Mouse (Mus musculus) intestine, postnatal 0 days (tissue): ENCODE results near the gene St5. TPM values are rescaled to one million over a fixed set of nuclear protein-coding genes. Genes with fewer than 3 reads are reported as not detected.
A peak's percentile ranks its signal among the peaks of the same experiment; 100 is the strongest.

Experiments
- ATAC-seq: fragments of 200-750 bp; cut with Nextera tagmentation; 2 replicates; pipeline ENCODE4 v1.8.0; 2017; ENCODE audit warnings: mild to moderate bottlenecking, moderate TSS enrichment, moderate library complexity
- H3K27ac ChIP-seq: fragments of 300-500 bp; sonication (generic); 2 replicates; pipeline ENCODE4 v1.5.1; 2014; ENCODE audit warnings: mild to moderate bottlenecking, low read depth, low read length, moderate library complexity
- H3K27me3 ChIP-seq: fragments of 300-500 bp; sonication (generic); replicated peaks from 2 replicates; pipeline ENCODE4 v1.6.1; 2014; ENCODE audit warnings: low read length, mixed read lengths; ENCODE audit not compliant: control insufficient read depth, insufficient read depth
- H3K36me3 ChIP-seq: fragments of 300-500 bp; sonication (generic); 2 replicates; pipeline ENCODE4 v1.6.1; 2014; ENCODE audit warnings: mild to moderate bottlenecking, moderate library complexity; ENCODE audit not compliant: control insufficient read depth, insufficient read depth
- H3K4me1 ChIP-seq: fragments of 300-500 bp; sonication (generic); replicated peaks from 2 replicates; pipeline ENCODE4 v1.6.1; 2014; ENCODE audit warnings: antibody characterized with exemption, low read length, mixed read lengths; ENCODE audit not compliant: control insufficient read depth, insufficient read depth
- H3K4me2 ChIP-seq: fragments of 300-500 bp; sonication (generic); replicated peaks from 2 replicates; pipeline ENCODE4 v1.6.1; 2014; ENCODE audit warnings: low read depth, mild to moderate bottlenecking, moderate library complexity
- H3K4me3 ChIP-seq: fragments of 300-500 bp; sonication (generic); 2 replicates; pipeline ENCODE4 v1.5.1; 2014; ENCODE audit warnings: low read depth, low read length
- H3K9ac ChIP-seq: fragments of 300-500 bp; sonication (generic); 2 replicates; pipeline ENCODE4 v1.6.1; 2014; ENCODE audit warnings: mild to moderate bottlenecking, low read depth, low read length
- H3K9me3 ChIP-seq: fragments of 300-500 bp; sonication (generic); 2 replicates; pipeline ENCODE4 v1.6.1; 2016; ENCODE audit warnings: mixed run types; ENCODE audit not compliant: control insufficient read depth
- CTCF ChIP-seq: sonication (generic); IDR thresholded peaks from 2 replicates; pipeline ENCODE4 v1.5.1; 2016; ENCODE audit warnings: low read depth, mild to moderate bottlenecking, control low read depth, antibody characterized with exemption, moderate library complexity
- WGBS: fragments of 180-500 bp; shearing (Covaris S2); extraction: QIAGEN DNeasy Blood & Tissue Kit; methylation state at CpG from one replicate; pipeline ENCODE4 v1.1.7; 2014; 5-methylcytosine and 5-hydroxymethylcytosine counted together
- polyA plus RNA-seq: library from polyadenylated mRNA; unstranded; fragments of >200 nt; fragmentation: Nextera tagmentation; extraction: Ambion mirVana; gene quantifications from 2 replicates; pipeline ENCODE4 v1.2.1, GENCODE M21; 2015

Gene St5
- polyA plus RNA-seq, 1 experiment from 2014 or later: 46.7 TPM

- WGBS: 68% methylated on average over 2 of the region's 2 CpGs
- no peaks in the 10 kb centered on the region for H3K27me3 ChIP-seq
- TF ChIP-seq CTCF: no peak
- ATAC-seq: no peak
- no peak overlapping the region for H3K4me3 ChIP-seq
- no peak overlapping the region for H3K9ac ChIP-seq
- H3K9me3 ChIP-seq: no peaks in the 10 kb centered on the region
- H3K4me2 ChIP-seq: no peak overlapping the region
- peaks cover 3% of the 10 kb centered on the region for H3K36me3 ChIP-seq
- peaks cover 11% of the 10 kb centered on the region; the same call in 1 of the 2 replicates for H3K4me1 ChIP-seq
- H3K27ac ChIP-seq: peak overlapping the region; percentile 46; the same call in 1 of the 2 replicates
Measured at GRCm38 (mm10) chr7:109578880-109579584, 124.4 kb downstream of the St5 start.

DNA sequence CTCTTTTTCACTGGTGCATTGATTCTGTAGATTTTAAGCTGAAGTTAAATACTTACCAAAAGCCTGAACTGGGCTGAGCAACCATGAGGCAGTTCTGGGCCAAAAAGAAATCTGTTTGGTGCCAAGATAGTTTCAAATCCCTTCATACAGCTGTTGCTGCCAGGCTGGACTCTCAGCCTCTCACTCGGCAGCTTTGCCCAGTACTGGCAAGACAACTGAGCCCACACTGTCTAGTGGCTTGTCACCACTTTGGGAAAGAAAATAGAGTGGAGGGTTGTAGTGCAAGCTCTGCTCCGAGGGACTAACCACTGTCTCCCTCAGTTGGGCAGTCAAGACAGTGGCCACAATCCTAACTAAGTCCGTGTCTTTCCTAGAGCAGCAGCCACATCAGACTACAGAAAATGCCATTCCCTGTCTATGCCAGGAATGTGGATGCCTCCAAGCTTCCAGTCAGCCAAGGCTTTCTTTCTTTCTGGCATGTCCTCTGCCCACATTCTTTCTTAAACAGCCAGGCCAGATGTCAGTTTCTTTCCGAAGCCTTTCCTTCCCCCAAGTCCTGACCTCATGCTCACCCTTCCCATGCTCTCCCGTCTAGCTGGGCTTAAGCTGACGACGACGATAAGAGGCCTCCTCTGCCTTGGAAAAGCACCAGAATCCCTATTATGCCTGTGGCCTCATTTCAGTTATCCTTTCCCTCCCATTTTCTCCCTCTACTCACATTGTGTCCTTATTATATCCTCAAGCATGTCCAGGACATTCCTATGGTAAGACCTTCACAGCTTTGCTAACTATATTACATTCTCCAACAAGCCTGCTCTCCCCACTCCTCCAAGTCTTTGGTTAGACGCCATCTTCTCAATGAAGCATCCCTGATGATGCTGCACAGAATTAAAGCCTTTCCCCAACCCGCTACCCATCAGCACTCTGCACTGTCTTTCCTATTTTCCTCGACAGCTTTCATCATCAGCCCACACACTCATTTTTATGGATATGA is 126.8 kb downstream of the St5 start:
- Histone ChIP-seq H3K4me2 (no peak overlapping the region), H3K9ac (no peak overlapping the region), H3K9me3 (no peaks in the 10 kb centered on the region), H3K27me3 (no peaks in the 10 kb centered on the region), H3K27ac (peak overlapping the region; percentile 57; the same call in 1 of the 2 replicates), H3K4me1 (peaks cover 11% of the 10 kb centered on the region; the same call in 1 of the 2 replicates), H3K36me3 (peaks cover 6% of the 10 kb centered on the region), H3K4me3 (no peak overlapping the region)
- ATAC-seq: no peak
- WGBS: 50% methylated on average over 11 of the region's 11 CpGs
- no peak for TF ChIP-seq CTCF

GRCm38 (mm10) chr7:109574166-109574565 is 129.2 kb downstream of the St5 start:
- H3K9ac ChIP-seq: no peak overlapping the region
- H3K27ac ChIP-seq: no peak overlapping the region
- no peak for TF ChIP-seq CTCF
- H3K9me3 ChIP-seq: no peaks in the 10 kb centered on the region
- H3K4me1 ChIP-seq: peaks cover 8% of the 10 kb centered on the region; the same call in 1 of the 2 replicates
- no peak for ATAC-seq
- no peaks in the 10 kb centered on the region for H3K27me3 ChIP-seq
- 87% methylated on average over 7 of the region's 7 CpGs for WGBS
- no peak overlapping the region for H3K4me2 ChIP-seq
- H3K36me3 ChIP-seq: peaks cover 16% of the 10 kb centered on the region
- no peak overlapping the region for H3K4me3 ChIP-seq

GRCm38 (mm10) chr7:109568391-109568892 is 135.0 kb downstream of the St5 start:
- H3K9ac ChIP-seq: no peak overlapping the region
- 0 out of 2 replicates have a peak, but pooled peaks cover 7% of the 10 kb centered on the region for H3K4me1 ChIP-seq
- peak overlapping the region; percentile 46; the same call in 1 of the 2 replicates for H3K27ac ChIP-seq
- WGBS: 89% methylated on average over 4 of the region's 4 CpGs
- TF ChIP-seq CTCF: no peak
- no peak overlapping the region for H3K4me2 ChIP-seq
- no peak overlapping the region for H3K4me3 ChIP-seq
- no peak for ATAC-seq
- no peaks in the 10 kb centered on the region for H3K27me3 ChIP-seq
- H3K9me3 ChIP-seq: no peaks in the 10 kb centered on the region
- H3K36me3 ChIP-seq: peaks cover 25% of the 10 kb centered on the region

DNA sequence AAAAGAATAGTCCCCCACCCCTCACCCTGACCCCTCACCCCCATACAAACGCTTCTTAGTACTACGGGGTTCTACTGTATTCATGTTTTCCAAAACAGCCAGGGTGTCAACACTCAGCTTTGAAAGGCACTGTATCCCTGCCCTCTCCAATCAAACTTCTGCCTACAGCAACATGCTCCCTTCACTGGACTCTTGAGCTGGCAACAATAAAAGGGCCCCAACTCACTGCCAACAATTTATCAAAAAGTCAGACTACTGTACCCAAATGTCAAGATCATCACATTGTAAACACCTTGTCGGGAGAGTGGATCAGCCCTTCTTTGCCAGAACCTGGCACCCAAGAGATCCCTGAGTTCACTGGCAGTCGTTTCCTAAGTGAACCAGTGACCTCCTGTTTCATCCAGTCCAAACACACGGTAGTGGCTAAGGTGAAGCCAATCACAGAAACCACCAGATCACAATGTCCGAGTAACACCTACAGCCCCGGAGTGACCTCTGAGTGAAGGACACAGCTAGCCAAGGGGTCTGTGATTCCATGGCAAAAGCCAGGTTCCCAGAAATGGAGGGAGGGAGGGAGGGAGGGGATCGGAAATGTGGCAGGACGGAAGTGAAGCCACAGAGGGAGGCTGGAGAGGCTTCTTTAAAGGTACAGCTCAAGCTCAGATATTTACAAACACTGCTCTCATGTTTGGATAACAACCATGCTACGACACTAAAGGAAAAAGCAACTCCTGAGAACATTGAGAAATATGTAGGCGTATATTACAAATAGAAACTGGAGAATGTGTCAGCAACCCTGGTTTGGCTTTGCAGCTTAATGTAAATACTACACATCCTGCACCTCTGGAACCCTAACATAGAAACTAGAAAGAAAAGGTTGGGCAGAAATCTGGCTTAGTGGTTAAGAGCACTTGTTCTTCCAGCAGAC is 136.3 kb downstream of the St5 start:
- peaks cover 8% of the 10 kb centered on the region; the same call in 1 of the 2 replicates for H3K4me1 ChIP-seq
- H3K4me3 ChIP-seq: no peak overlapping the region
- H3K4me2 ChIP-seq: no peak overlapping the region
- 61% methylated on average over 11 of the region's 11 CpGs for WGBS
- H3K9me3 ChIP-seq: no peaks in the 10 kb centered on the region
- H3K27me3 ChIP-seq: no peaks in the 10 kb centered on the region
- peaks cover 25% of the 10 kb centered on the region for H3K36me3 ChIP-seq
- no peak for ATAC-seq
- TF ChIP-seq CTCF: no peak
- H3K27ac ChIP-seq: peak overlapping the region; percentile 28
- H3K9ac ChIP-seq: no peak overlapping the region
